Mouse (Mus musculus) liver, postnatal 0 days (tissue): ENCODE results near the gene Megf6. TPM values are rescaled to one million over a fixed set of nuclear protein-coding genes. Genes with fewer than 3 reads are reported as not detected.

Source experiments
- ATAC-seq: fragments of 200-750 bp; cut with Nextera tagmentation; 2 replicates; pipeline ENCODE4 v1.8.0; 2017; ENCODE audit warnings: mild to moderate bottlenecking, moderate library complexity
- DNase-seq: peaks from one replicate; pipeline ENCODE4 v3.0.0-alpha.2; 2016
- H3K27ac ChIP-seq: fragments of 300-500 bp; sonication (generic); 2 replicates; pipeline ENCODE4 v1.5.1; 2014; ENCODE audit warnings: antibody characterized with exemption, moderate library complexity, mild to moderate bottlenecking, low read depth
- H3K27me3 ChIP-seq: fragments of 300-500 bp; sonication (generic); 2 replicates; pipeline ENCODE4 v1.6.1; 2014; ENCODE audit warnings: low read length, control low read depth, mixed read lengths; ENCODE audit not compliant: insufficient read depth
- H3K36me3 ChIP-seq: fragments of 300-500 bp; sonication (generic); replicated peaks from 2 replicates; pipeline ENCODE4 v1.6.1; 2014; ENCODE audit warnings: mild to moderate bottlenecking, control low read depth, low read length, moderate library complexity, mixed read lengths; ENCODE audit not compliant: insufficient read depth
- H3K4me1 ChIP-seq: fragments of 300-500 bp; sonication (generic); 2 replicates; pipeline ENCODE4 v1.6.1; 2014; ENCODE audit warnings: antibody characterized with exemption, mild to moderate bottlenecking, control low read depth; ENCODE audit not compliant: insufficient read depth
- H3K4me2 ChIP-seq: fragments of 300-500 bp; sonication (generic); 2 replicates; pipeline ENCODE4 v1.6.1; 2014; ENCODE audit warnings: low read depth, mild to moderate bottlenecking, low read length, moderate library complexity, mixed read lengths
- H3K4me3 ChIP-seq: fragments of 300-500 bp; sonication (generic); 2 replicates; pipeline ENCODE4 v1.5.1; 2014; ENCODE audit warnings: low read depth, low read length
- H3K9ac ChIP-seq: fragments of 300-500 bp; sonication (generic); replicated peaks from 2 replicates; pipeline ENCODE4 v1.6.1; 2014; ENCODE audit warnings: mild to moderate bottlenecking, moderate library complexity
- H3K9me3 ChIP-seq: fragments of 300-500 bp; sonication (generic); 2 replicates; pipeline ENCODE4 v1.6.1; 2016; ENCODE audit warnings: mild to moderate bottlenecking, control low read depth, low read length, mixed read lengths
- CTCF ChIP-seq: sonication (generic); IDR thresholded peaks from 2 replicates; pipeline ENCODE4 v1.5.1; 2016; ENCODE audit warnings: antibody characterized with exemption, low read depth
- EP300 ChIP-seq: IDR thresholded peaks from 2 replicates; pipeline ENCODE4 v1.6.1; 2016; ENCODE audit warnings: antibody characterized with exemption, low read depth, mild to moderate bottlenecking
- whole genome bisulfite sequencing: fragments of 180-500 bp; shearing (Covaris S2); extraction: QIAGEN DNeasy Blood & Tissue Kit; methylation state at CpG from one replicate; pipeline ENCODE4 v1.1.7; 2014; ENCODE audit not compliant: insufficient replicate concordance; 5-methylcytosine and 5-hydroxymethylcytosine counted together
- polyA plus RNA-seq: library from polyadenylated mRNA; unstranded; fragments of >200 nt; fragmentation: Nextera tagmentation; extraction: Ambion mirVana; gene quantifications from 2 replicates; pipeline ENCODE4 v1.2.1, GENCODE M21; 2015

Gene Megf6
- polyA plus RNA-seq, 1 experiment from 2014 or later, result 0.89 TPM

- TF ChIP-seq CTCF (no peak), EP300 (no peak)
- peak; percentile 79 for ATAC-seq
- no peak overlapping the region for H3K9ac ChIP-seq
- H3K36me3 ChIP-seq, result peaks cover 56% of the 10 kb centered on the region
- DNase-seq, result peak; percentile 42
- no peak overlapping the region for H3K4me3 ChIP-seq
- 69% methylated on average over 11 of the region's 11 CpGs for WGBS
- peak overlapping the region; percentile 59 for H3K27ac ChIP-seq
- 0 out of 2 replicates have a peak, but pooled peaks cover 3% of the 10 kb centered on the region for H3K4me1 ChIP-seq
- H3K9me3 ChIP-seq, result no peaks in the 10 kb centered on the region
- H3K4me2 ChIP-seq, result no peak overlapping the region
- H3K27me3 ChIP-seq, result no peaks in the 10 kb centered on the region
Measured at GRCm38 (mm10) chr4:154154104-154154503, 16.4 kb upstream of the Megf6 start.

- Histone ChIP-seq H3K36me3 (peaks cover 49% of the 10 kb centered on the region), H3K4me1 (peaks cover 8% of the 10 kb centered on the region; the same call in 1 of the 2 replicates), H3K27ac (no peak overlapping the region), H3K4me3 (no peak overlapping the region), H3K27me3 (no peaks in the 10 kb centered on the region), H3K4me2 (no peak overlapping the region), H3K9ac (no peak overlapping the region), H3K9me3 (no peaks in the 10 kb centered on the region)
- TF ChIP-seq EP300, result no peak
- TF ChIP-seq CTCF, result no peak
- no peak for DNase-seq
- 80% methylated on average over 7 of the region's 7 CpGs for WGBS
- no peak for ATAC-seq
Measured at GRCm38 (mm10) chr4:154156050-154156449, 14.5 kb upstream of the Megf6 start.

GRCm38 (mm10) chr4:154157970-154158662 is 12.4 kb upstream of the Megf6 start:
- Histone ChIP-seq H3K36me3 (peaks cover 37% of the 10 kb centered on the region), H3K4me3 (no peak overlapping the region), H3K9ac (no peak overlapping the region), H3K4me1 (peaks cover 20% of the 10 kb centered on the region), H3K27me3 (no peaks in the 10 kb centered on the region), H3K27ac (no peak overlapping the region), H3K4me2 (no peak overlapping the region), H3K9me3 (no peaks in the 10 kb centered on the region)
- no peak for ATAC-seq
- no peak for DNase-seq
- WGBS, result 88% methylated on average over 14 of the region's 14 CpGs
- TF ChIP-seq EP300 (no peak), CTCF (no peak)

GRCm38 (mm10) chr4:154159002-154159401 is 11.5 kb upstream of the Megf6 start:
- Histone ChIP-seq H3K27ac (peak overlapping the region; percentile 97), H3K4me3 (peak overlapping the region; percentile 70), H3K9ac (peak overlapping the region; percentile 83), H3K4me2 (peak overlapping the region; percentile 80), H3K4me1 (peaks cover 20% of the 10 kb centered on the region), H3K9me3 (no peaks in the 10 kb centered on the region), H3K36me3 (peaks cover 37% of the 10 kb centered on the region), H3K27me3 (no peaks in the 10 kb centered on the region)
- WGBS, result 21% methylated on average over 6 of the region's 6 CpGs
- ATAC-seq, result peak; percentile 5
- TF ChIP-seq EP300, result no peak
- peak; percentile 100 for TF ChIP-seq CTCF
- peak; percentile 90 for DNase-seq

GRCm38 (mm10) chr4:154159961-154160537 is 10.5 kb upstream of the Megf6 start:
- TF ChIP-seq CTCF (no peak), EP300 (no peak)
- no peaks in the 10 kb centered on the region for H3K9me3 ChIP-seq
- ATAC-seq (peak; percentile 22), DNase-seq (no peak)
- H3K4me2 ChIP-seq, result peak overlapping the region; percentile 80
- no peaks in the 10 kb centered on the region for H3K27me3 ChIP-seq
- H3K27ac ChIP-seq, result peak overlapping the region; percentile 97
- H3K36me3 ChIP-seq, result peaks cover 37% of the 10 kb centered on the region
- H3K4me3 ChIP-seq, result peak overlapping the region; percentile 70
- H3K9ac ChIP-seq, result peak overlapping the region; percentile 83
- peaks cover 20% of the 10 kb centered on the region for H3K4me1 ChIP-seq
- WGBS, result 1% methylated on average over 46 of the region's 47 CpGs

- Histone ChIP-seq H3K9ac (peak within 1 kb of the TSS; percentile 87), H3K9me3 (no peaks in the 10 kb centered on the region), H3K4me1 (peaks cover 20% of the 10 kb centered on the region), H3K4me3 (peak within 1 kb of the TSS; percentile 70), H3K4me2 (peak within 1 kb of the TSS; percentile 80), H3K27ac (peak within 1 kb of the TSS; percentile 97), H3K27me3 (no peaks in the 10 kb centered on the region), H3K36me3 (peaks cover 32% of the 10 kb centered on the region)
- under 1% methylated on average over 73 of the region's 75 CpGs for WGBS
- ATAC-seq, result peak; percentile 91
- no peak for TF ChIP-seq CTCF
- peak; percentile 71; the same call in 1 of the 2 replicates for TF ChIP-seq EP300
- DNase-seq, result peak; percentile 98
Measured at GRCm38 (mm10) chr4:154160538-154161390, 9.8 kb upstream of the Megf6 start, which contains the start of gene Tprgl. Tprgl (minus strand) TSS chr4:154160666.
